Mouse (Mus musculus) stomach, embryonic 16.5 days (tissue): ENCODE data around the gene Actr1b. TPM values are rescaled to one million over a fixed set of nuclear protein-coding genes. Genes with fewer than 3 reads are reported as not detected.
A peak's percentile ranks its signal among the peaks of the same experiment; 100 is the strongest.

ENCODE experiments used
- ATAC-seq: fragments of 200-750 bp; cut with Nextera tagmentation; 2 replicates; pipeline ENCODE4 v1.8.0; 2017; ENCODE audit warnings: moderate number of reproducible peaks, moderate TSS enrichment; ENCODE audit not compliant: insufficient read depth, low FRiP score
- H3K27ac ChIP-seq: fragments of 300-500 bp; sonication (generic); 2 replicates; pipeline ENCODE4 v1.5.1; 2014; ENCODE audit warnings: low read length
- H3K27me3 ChIP-seq: fragments of 300-500 bp; sonication (generic); 2 replicates; pipeline ENCODE4 v1.6.1; 2014; ENCODE audit warnings: low read length, control low read depth, mixed read lengths; ENCODE audit not compliant: control insufficient read depth, insufficient read depth
- H3K36me3 ChIP-seq: fragments of 300-500 bp; sonication (generic); 2 replicates; pipeline ENCODE4 v1.6.1; 2014; ENCODE audit warnings: low read length; ENCODE audit not compliant: control insufficient read depth, insufficient read depth
- H3K4me1 ChIP-seq: fragments of 300-500 bp; sonication (generic); 2 replicates; pipeline ENCODE4 v1.6.1; 2014; ENCODE audit warnings: low read length, control low read depth, mixed read lengths; ENCODE audit not compliant: control insufficient read depth, insufficient read depth
- H3K4me2 ChIP-seq: fragments of 300-500 bp; sonication (generic); 2 replicates; pipeline ENCODE4 v1.6.1; 2014; ENCODE audit warnings: low read depth, low read length, mixed read lengths
- H3K4me3 ChIP-seq: fragments of 300-500 bp; sonication (generic); replicated peaks from 2 replicates; pipeline ENCODE4 v1.5.1; 2014; ENCODE audit warnings: mild to moderate bottlenecking, low read length
- H3K9ac ChIP-seq: fragments of 300-500 bp; sonication (generic); 2 replicates; pipeline ENCODE4 v1.6.1; 2014; ENCODE audit warnings: low read length
- H3K9me3 ChIP-seq: fragments of 300-500 bp; sonication (generic); replicated peaks from 2 replicates; pipeline ENCODE4 v1.6.1; 2016; ENCODE audit warnings: low read length, control low read depth; ENCODE audit not compliant: control insufficient read depth
- WGBS: fragments of 180-500 bp; shearing (Covaris S2); extraction: QIAGEN DNeasy Blood & Tissue Kit; methylation state at CpG from one replicate; pipeline ENCODE4 v1.1.7; 2014; 5-methylcytosine and 5-hydroxymethylcytosine counted together
- polyA plus RNA-seq: library from polyadenylated mRNA; unstranded; fragments of >200 nt; fragmentation: Nextera tagmentation; extraction: Ambion mirVana; gene quantifications from 2 replicates; pipeline ENCODE4 v1.2.1, GENCODE M21; 2015

Gene Actr1b
- polyA plus RNA-seq, 1 experiment from 2014 or later, result 95.3 TPM

DNA sequence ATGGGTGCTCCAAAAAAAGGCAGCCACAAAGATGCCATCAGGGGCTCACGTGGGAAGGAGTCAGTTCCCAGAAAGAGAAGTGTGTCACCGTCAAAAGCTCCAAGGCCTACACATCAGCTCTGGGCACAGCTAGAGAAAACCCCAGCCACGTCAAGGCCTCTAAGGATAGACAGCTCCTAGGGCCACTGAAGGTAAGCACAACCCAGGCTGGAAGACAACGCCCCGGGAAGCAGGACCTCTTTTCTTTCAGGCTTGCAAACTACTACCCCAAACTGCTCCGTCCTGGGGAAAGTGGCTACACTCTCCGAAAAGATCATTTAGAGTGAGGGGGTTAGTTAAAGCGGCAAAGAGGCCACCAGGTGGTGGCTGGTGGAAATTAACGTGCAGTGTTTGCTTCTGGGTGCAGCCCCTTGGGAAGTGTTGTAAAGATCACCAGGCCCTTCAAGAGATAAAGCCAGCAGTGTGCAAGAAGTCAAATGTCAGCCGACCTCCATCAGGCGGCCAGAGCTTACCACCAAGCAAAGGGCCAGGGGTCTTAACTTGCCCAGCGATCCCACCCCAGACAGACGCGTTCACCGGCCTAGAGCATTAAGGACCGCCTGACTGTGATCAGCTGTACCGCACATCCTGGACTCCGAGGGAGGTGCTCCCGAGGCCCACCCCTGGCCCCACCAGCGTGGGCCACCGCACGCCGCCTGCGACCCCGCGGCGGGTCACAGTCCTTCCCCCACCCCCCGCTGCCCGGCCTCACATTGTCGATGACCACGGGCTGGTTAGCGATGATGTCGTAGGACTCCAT, 5.0 kb downstream of the Actr1b start:
- H3K9ac ChIP-seq, result peak overlapping the region; percentile 94
- peaks cover 9% of the 10 kb centered on the region for H3K36me3 ChIP-seq
- 1% methylated on average over 33 of the region's 33 CpGs for WGBS
- no peaks in the 10 kb centered on the region for H3K27me3 ChIP-seq
- peak; percentile 72; the same call in 1 of the 2 replicates for ATAC-seq
- peak overlapping the region; percentile 85 for H3K27ac ChIP-seq
- H3K4me1 ChIP-seq, result peaks cover 14% of the 10 kb centered on the region
- peak overlapping the region; percentile 70 for H3K4me2 ChIP-seq
- H3K9me3 ChIP-seq, result no peaks in the 10 kb centered on the region
- peak overlapping the region; percentile 85 for H3K4me3 ChIP-seq

DNA sequence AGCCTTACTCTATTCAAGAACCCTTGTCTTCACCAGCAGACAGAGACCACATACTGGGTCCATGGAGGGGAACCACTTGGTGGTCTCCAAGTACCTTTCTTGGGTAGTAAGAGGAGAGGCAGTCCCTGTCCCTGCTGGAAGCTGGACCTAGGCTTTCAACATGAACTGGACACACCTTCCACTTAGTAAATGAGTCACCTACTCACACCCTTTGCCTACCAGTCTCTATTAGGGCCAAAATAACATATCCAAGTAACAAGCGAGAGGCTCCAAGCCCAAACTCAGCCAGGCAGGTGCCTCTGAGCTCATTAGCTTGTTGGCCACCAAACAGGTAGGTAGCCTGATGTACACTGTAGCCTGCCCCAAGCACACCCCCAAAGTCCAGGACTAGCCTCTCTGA, 5.6 kb downstream of the Actr1b start:
- H3K4me3 ChIP-seq, result peak overlapping the region; percentile 85
- WGBS, result 70% methylated on average over 1 of the region's 1 CpGs
- ATAC-seq, result no peak
- peaks cover 12% of the 10 kb centered on the region for H3K36me3 ChIP-seq
- H3K27ac ChIP-seq, result peak overlapping the region; percentile 85; the same call in 1 of the 2 replicates
- peak overlapping the region; percentile 94 for H3K9ac ChIP-seq
- H3K4me1 ChIP-seq, result peaks cover 14% of the 10 kb centered on the region
- H3K9me3 ChIP-seq, result no peaks in the 10 kb centered on the region
- H3K27me3 ChIP-seq, result no peaks in the 10 kb centered on the region
- peak overlapping the region; percentile 70 for H3K4me2 ChIP-seq

DNA sequence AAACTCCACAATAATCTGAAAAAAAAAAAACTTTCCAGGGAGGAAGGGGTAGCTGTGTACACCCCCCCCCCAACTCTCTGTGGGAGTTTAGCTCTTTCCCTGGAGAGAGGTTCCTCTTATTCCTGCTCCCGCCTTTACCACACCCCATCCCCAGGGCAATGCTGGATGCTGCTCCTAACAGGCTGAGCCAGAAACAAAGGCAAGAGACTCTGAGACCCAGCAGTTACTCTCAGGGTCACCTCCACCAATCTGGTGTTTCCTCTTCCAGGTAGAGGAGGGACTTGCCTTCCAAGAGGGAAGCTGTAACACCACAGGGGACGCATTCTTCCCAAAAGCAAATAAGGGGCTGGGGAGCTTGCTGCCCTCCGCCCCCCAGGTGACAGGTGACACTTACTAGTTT, 6.4 kb downstream of the Actr1b start:
- WGBS, result 63% methylated on average over 3 of the region's 3 CpGs
- H3K4me2 ChIP-seq, result 0 out of 2 replicates have a peak overlapping the region, but pooled peaks have one; percentile 70
- H3K4me1 ChIP-seq, result peaks cover 14% of the 10 kb centered on the region
- H3K9me3 ChIP-seq, result no peaks in the 10 kb centered on the region
- H3K4me3 ChIP-seq, result no peak overlapping the region
- peaks cover 17% of the 10 kb centered on the region for H3K36me3 ChIP-seq
- no peak for ATAC-seq
- H3K27ac ChIP-seq, result no peak overlapping the region
- H3K27me3 ChIP-seq, result no peaks in the 10 kb centered on the region
- H3K9ac ChIP-seq, result peak overlapping the region; percentile 41; the same call in 1 of the 2 replicates

DNA sequence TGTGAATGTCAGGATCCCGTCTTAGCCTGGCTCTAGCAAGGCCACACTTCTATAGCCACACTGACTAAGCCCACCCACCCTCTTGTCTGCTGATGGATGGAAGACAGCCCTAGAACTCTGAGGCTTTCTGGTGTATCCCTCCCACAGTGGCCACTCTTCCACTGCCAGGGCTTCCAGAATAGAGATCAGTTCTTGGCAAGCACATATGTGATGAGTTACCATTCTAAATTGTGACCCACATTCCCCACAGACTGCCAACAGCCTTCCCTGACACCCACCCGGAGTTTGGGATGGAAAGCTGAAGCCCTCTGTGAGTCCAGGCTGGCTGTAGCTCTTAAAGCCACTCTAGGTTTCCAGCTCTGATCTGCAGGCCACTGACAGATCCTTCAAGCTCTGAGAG, 7.1 kb downstream of the Actr1b start:
- Histone ChIP-seq H3K4me1 (peaks cover 14% of the 10 kb centered on the region), H3K36me3 (peaks cover 17% of the 10 kb centered on the region), H3K27ac (no peak overlapping the region), H3K27me3 (no peaks in the 10 kb centered on the region), H3K9ac (peak overlapping the region; percentile 47), H3K4me2 (no peak overlapping the region), H3K4me3 (no peak overlapping the region), H3K9me3 (no peaks in the 10 kb centered on the region)
- ATAC-seq, result no peak
- 86% methylated on average over 2 of the region's 2 CpGs for WGBS

DNA sequence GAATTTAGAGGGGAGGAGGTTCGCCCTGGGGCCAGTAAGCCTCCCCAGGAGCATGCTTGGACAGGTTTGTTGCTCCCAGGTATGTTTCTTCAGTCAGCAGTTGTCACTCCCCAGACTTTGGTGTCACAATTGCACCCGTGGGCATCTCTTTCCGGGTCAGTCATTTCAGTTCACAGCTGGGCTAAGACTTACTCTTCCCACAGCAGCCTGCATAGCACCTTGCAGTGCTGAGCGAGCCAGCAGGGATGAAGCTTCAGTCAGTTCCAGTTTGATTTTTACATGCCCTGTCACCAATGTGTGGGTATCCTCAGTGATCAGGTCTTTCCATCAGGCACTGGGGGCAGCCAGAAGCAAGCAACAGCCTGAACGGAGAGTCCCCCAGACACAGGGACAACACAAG, 17.2 kb downstream of the Actr1b start:
- Histone ChIP-seq H3K36me3 (peaks cover 14% of the 10 kb centered on the region; the same call in 1 of the 2 replicates), H3K9ac (no peak overlapping the region)

DNA sequence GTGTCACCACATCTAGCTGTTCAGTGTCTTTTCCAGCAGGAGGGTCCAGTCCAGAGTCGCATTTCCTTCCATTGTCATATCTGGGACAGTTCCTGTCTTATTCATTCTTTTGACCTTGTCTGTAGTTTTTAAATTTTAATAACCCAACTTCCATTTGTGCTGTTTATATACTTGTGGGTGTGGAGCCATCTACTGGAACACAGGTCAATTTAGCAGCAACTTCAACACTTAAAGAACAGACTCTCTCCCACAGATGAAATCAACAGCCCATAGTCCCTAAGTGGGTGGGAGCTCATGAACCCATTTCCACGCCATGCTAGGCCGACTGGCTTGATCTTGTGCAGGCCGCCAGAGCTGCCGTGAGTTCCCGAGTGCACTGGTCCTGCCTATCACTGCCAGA, 17.8 kb downstream of the Actr1b start:
- Histone ChIP-seq H3K4me2 (no peak overlapping the region), H3K36me3 (peaks cover 14% of the 10 kb centered on the region; the same call in 1 of the 2 replicates), H3K27me3 (no peaks in the 10 kb centered on the region), H3K27ac (no peak overlapping the region), H3K9ac (no peak overlapping the region), H3K4me1 (no peaks in the 10 kb centered on the region), H3K9me3 (no peaks in the 10 kb centered on the region), H3K4me3 (no peak overlapping the region)
- ATAC-seq, result no peak
- 55% methylated on average over 6 of the region's 6 CpGs for WGBS

More for the DNA sequence above, 17.2 kb downstream of the Actr1b start:
- WGBS, result 69% methylated on average over 5 of the region's 5 CpGs
- Histone ChIP-seq H3K4me3 (no peak overlapping the region), H3K27me3 (no peaks in the 10 kb centered on the region), H3K4me2 (no peak overlapping the region), H3K27ac (no peak overlapping the region), H3K4me1 (no peaks in the 10 kb centered on the region), H3K9me3 (no peaks in the 10 kb centered on the region)
- no peak for ATAC-seq

DNA sequence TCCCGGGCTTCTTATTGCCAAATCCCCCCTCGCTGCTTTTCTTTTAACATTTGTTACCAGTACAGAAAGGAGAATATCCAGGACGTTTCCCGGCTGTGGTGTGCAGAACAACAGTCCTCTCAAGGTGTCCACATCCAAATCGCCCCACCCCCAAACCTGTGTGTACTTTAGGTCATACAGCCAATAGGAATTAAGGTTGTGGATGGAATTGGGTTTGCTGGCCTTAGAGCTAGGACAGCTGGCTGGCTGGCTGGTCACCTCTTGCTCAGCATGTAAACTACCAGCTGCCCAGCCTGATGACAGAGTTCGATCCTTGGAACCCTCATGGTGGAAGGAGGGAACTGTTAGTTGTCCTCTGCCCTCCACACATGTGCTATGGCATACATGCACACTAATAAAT, 19.4 kb downstream of the Actr1b start:
- 84% methylated on average over 6 of the region's 6 CpGs for WGBS
- H3K27ac ChIP-seq, result no peak overlapping the region
- H3K4me2 ChIP-seq, result no peak overlapping the region
- ATAC-seq, result no peak
- H3K9me3 ChIP-seq, result no peaks in the 10 kb centered on the region
- no peaks in the 10 kb centered on the region for H3K4me1 ChIP-seq
- H3K4me3 ChIP-seq, result no peak overlapping the region
- H3K27me3 ChIP-seq, result no peaks in the 10 kb centered on the region
- H3K9ac ChIP-seq, result no peak overlapping the region
- H3K36me3 ChIP-seq, result no peaks in the 10 kb centered on the region; the same call in 1 of the 2 replicates

DNA sequence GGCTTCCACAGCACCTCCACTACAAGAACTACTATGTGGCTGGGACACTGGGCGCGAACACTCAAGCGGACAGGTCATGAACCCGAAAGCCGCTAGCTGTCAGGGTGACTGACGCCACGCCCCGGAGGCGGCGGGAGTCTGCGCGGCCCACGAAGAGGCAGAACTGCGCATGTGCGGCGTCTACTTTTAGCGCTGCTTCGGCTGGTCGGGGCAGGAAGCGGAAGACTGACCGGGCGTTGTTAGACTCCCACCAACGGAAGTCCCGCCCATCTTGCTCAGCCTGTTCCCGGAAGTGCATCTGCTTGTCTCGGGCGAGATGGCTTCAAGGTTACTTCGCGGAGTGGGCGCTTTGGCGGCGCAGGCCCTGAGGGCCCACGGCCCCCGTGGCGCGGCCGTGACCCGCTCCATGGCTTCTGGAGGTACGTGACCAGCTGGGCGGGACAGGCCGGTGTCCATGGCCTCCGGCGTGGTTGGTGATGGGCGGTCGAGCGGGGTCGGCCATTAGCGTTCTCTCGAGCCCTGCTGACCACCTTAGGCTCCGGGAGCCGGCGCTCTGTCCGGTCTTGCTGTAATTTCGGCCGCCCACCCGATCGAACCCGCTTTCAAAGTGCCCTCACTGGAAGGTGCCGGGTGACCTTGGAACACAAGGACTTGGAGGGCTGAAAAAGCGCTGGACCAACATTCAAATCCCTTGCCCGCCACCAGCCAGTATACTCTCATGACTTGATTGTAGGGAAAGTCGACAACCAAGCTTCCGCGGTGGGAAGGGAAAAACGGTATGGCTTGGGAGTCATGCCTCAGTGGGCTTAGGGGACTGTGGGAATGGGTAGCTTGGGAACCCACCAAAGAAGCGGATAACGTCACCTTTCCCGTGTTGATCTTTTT, 22.7 kb downstream of the Actr1b start, which contains the start of gene Cox5b:
TSS of gene Cox5b (plus strand) at position 179 of the 885 bp plus-strand sequence.
- peak; percentile 98 for ATAC-seq
- H3K27ac ChIP-seq, result peak within 1 kb of the TSS; percentile 53
- H3K27me3 ChIP-seq, result no peaks in the 10 kb centered on the region
- 1% methylated on average over 68 of the region's 68 CpGs for WGBS
- peak within 1 kb of the TSS; percentile 95 for H3K9ac ChIP-seq
- peak within 1 kb of the TSS; percentile 88 for H3K4me3 ChIP-seq
- H3K4me2 ChIP-seq, result peak within 1 kb of the TSS; percentile 91
- H3K9me3 ChIP-seq, result no peaks in the 10 kb centered on the region
- H3K36me3 ChIP-seq, result no peaks in the 10 kb centered on the region; the same call in 1 of the 2 replicates
- H3K4me1 ChIP-seq, result no peaks in the 10 kb centered on the region
